Mouse (Mus musculus) effector memory CD4-positive, alpha-beta T cell, adult 5 months (primary cell): ENCODE measurements around the gene Olfr508. TPM values are rescaled to one million over a fixed set of nuclear protein-coding genes. Genes with fewer than 3 reads are reported as not detected.

Experiments
- polyA plus RNA-seq: library from polyadenylated mRNA; unstranded; fragments of 100-300 nt; shearing (Covaris generic); gene quantifications from one replicate; pipeline ENCODE4 v1.2.1, GENCODE M21; 2017

Gene Olfr508
- not detected for polyA plus RNA-seq

GRCm38 (mm10) chr7:108629694-108630093, at the start of gene Olfr508:
Olfr508 (plus strand) TSS chr7:108629994.

DNA sequence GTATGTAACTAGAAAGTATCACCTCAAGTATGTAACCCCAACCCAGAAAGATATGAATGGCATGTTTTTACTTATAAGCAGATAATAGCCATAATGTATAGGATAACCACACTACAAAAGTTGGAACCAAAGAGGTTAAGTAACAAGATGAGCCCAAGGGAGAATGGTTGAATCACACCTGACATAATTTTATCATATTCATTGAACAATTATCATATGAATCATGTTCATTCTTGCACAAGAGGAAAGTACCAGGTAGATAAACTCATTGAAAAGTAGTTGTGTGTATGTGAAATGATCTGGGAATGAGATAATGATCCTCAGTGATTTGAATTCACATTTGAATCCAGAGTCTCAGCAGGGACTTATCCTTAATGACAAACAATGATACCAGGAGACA, 19.3 kb upstream of the Olfr508 start, which contains the start of gene Olfr506:
Gene Olfr506 (plus strand): TSS at position 301 of the 400 bp plus-strand sequence.

DNA sequence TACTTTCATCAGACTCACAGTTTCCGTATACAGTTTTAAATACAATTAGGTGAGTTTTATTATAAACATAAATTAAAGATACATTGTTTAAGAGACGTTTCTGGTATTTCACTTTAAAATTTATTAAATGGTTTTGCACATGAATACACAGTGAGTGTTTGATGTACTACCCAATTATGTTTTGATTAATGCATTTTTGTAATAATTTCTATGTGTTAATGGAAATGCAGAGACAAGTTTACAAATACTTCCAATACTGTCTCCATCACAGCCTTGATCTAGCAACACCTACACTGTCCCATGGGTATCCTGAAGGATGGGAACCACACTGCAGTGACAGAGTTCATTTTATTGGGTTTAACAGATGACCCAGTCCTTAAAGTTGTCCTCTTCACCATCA, 8.3 kb upstream of the Olfr508 start, which contains the start of gene Olfr507:
Gene Olfr507 (plus strand): TSS at position 301 of the 400 bp plus-strand sequence.

DNA sequence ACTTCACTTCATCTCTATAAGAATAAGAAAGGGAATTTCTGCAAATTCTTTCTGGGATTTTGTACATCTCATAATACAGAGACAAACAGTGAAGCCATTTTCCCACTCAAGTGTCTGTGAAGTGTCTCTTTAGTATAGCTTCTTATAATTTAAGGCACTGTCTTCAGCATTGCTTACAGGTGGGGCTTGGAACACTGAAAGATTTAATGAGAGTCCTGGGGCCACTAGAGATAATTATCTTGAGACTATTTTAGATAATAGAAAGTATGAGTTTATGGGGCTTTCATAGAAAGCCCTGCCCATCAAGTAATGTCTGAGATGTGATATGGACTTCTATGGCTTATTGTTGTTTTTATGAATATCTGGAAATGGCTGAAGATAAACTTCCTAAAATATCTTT, 22.0 kb downstream of the Olfr508 start, which contains the start of gene Olfr509:
Gene Olfr509 (minus strand): TSS at position 101 of the 400 bp plus-strand sequence.

DNA sequence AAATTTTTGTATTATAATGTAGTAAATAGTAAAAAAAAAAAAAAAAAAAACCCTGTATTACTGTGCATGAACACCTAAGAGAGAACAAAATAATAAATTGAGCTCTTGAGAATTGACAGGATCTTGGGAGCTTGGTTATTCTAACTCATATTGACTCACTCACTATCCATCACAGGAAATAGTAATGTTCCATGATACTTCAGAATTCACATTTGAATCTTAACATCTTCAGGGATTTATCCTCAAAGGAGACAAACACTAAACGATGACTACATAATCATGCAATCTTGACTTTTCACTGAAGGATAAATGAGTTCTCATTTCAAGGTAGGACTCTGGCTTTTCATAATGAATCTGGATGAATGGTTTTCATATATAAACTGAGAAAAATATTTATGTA, 36.3 kb downstream of the Olfr508 start, which contains the start of gene Olfr510:
Gene Olfr510 (plus strand): TSS at position 301 of the 400 bp plus-strand sequence.

Other genes starting within 250 kb of the Olfr508 start
- gene Olfr495, start 236.8 kb upstream of the Olfr508 start, polyA plus RNA-seq: not detected
- not detected for gene Olfr497, start 209.6 kb upstream of the Olfr508 start, polyA plus RNA-seq
- not detected for gene Olfr498, start 164.7 kb upstream of the Olfr508 start, polyA plus RNA-seq
- gene Olfr502, start 104.9 kb upstream of the Olfr508 start, polyA plus RNA-seq: not detected
- gene Olfr503, start 85.5 kb upstream of the Olfr508 start, polyA plus RNA-seq: not detected
- not detected for gene Olfr504, start 64.2 kb upstream of the Olfr508 start, polyA plus RNA-seq
- not detected for gene Olfr506, start 19.2 kb upstream of the Olfr508 start, polyA plus RNA-seq
- not detected for gene Olfr507, start 8.2 kb upstream of the Olfr508 start, polyA plus RNA-seq
- not detected for gene Olfr509, start 21.9 kb downstream of the Olfr508 start, polyA plus RNA-seq
- gene Olfr510, start 36.4 kb downstream of the Olfr508 start, polyA plus RNA-seq: not detected
- gene Olfr512, start 83.3 kb downstream of the Olfr508 start, polyA plus RNA-seq: not detected
- gene Olfr513, start 121.0 kb downstream of the Olfr508 start, polyA plus RNA-seq: not detected
- not detected for gene Olfr514, start 196.0 kb downstream of the Olfr508 start, polyA plus RNA-seq
- not detected for gene Olfr516, start 220.5 kb downstream of the Olfr508 start, polyA plus RNA-seq
- not detected for gene Olfr517, start 242.4 kb downstream of the Olfr508 start, polyA plus RNA-seq